In genomic region chr9:113978656-113979055, GRCm38 (mm10) we compare ENCODE assay signal across 12 mouse cellular contexts. TPM values are rescaled to one million over a fixed set of nuclear protein-coding genes. Genes with fewer than 3 reads are reported as not detected.
DNase-seq lines count a peak whose midpoint lies in the region; ATAC-seq lines count a peak whose summit lies in the region.
"Had no signal": no experiment of that assay in that cellular context is flagged by ENCODE, and none has a peak within 500 bp of the region (broad histone marks: within the 10 kb centered on the region; RNA-seq: fewer than 3 reads in every experiment).

No protein-coding gene starts in this region.

- DNase-seq in kidney, postnatal 36 days, result peak; percentile 25 to 27
- no peak for DNase-seq in kidney, adult 11 months
- no peak for DNase-seq in neural tube, embryonic 10.5 days (ENCODE audit: extremely low spot score, low spot score)
- DNase-seq in thymus, postnatal 4 days, result no peak
- DNase-seq: adrenal gland, adult 2 months; left cerebral cortex, postnatal 4 days; right cerebral cortex, postnatal 14 days; thymus, postnatal 14 days had no signal

- ATAC-seq in granulocyte monocyte progenitor cell, adult 5-6 weeks (replicated peaks; ENCODE audit: poor library complexity, severe bottlenecking), result peak; percentile 25; the same call in 1 of the 2 replicates
- peak; percentile 49; the same call in 1 of the 2 replicates for ATAC-seq in megakaryocyte, adult 5-6 weeks (ENCODE audit: poor library complexity, severe bottlenecking)
- no peak for ATAC-seq in erythroid progenitor cell, adult 5-6 weeks (replicated peaks; ENCODE audit: low FRiP score, poor library complexity, severe bottlenecking)
- ATAC-seq: midbrain, embryonic 13.5 days had no signal

RNA-seq across cellular contexts. Expression of gene Ubp1, which starts 47.9 kb away (rescaled TPM):
- total RNA-seq in granulocyte monocyte progenitor cell, adult 5-6 weeks (2014; fragmentation: Nextera tagmentation), result 65.3 and 72.3 TPM in 2 replicates
- total RNA-seq in granulocyte monocyte progenitor cell, adult 5-6 weeks (2017), result 52.0 and 66.7 TPM in 2 replicates
- total RNA-seq in megakaryocyte, adult 5-6 weeks (2015), result 59.3 and 63.4 TPM in 2 replicates
- 65.0 and 70.5 TPM in 2 replicates for total RNA-seq in megakaryocyte, adult 5-6 weeks (2017)
- 277 and 313 TPM in 2 replicates for total RNA-seq in erythroid progenitor cell, adult 5-6 weeks (2015; ENCODE audit: low replicate concordance)
- 260 and 268 TPM in 2 replicates for total RNA-seq in erythroid progenitor cell, adult 5-6 weeks (2017; ENCODE audit: low replicate concordance)

Comparison
In these comparisons a context has a peak if more than half of its experiments do, and no peak if none do; other contexts are left out.
1. DNase-seq: peak in kidney, postnatal 36 days (2 of 2); none in kidney, adult 11 months (single experiment), neural tube, embryonic 10.5 days (single experiment) and thymus, postnatal 4 days (single experiment).